Mouse (Mus musculus): Measurements from ENCODE around the gene Pon1.

Gene Pon1

GRCm38 (mm10) chr6:5134986-5135385 lies 58.8 kb downstream of the Pon1 start:
- no peak for DNase-seq (ENCODE audit: low spot score in 2 of 2)

GRCm38 (mm10) chr6:5129364-5130093 lies 64.2 kb downstream of the Pon1 start:
- no peak for DNase-seq (ENCODE audit: low spot score in 2 of 2)

GRCm38 (mm10) chr6:5120229-5120628 lies 73.5 kb downstream of the Pon1 start:
- DNase-seq (ENCODE audit: low spot score in 2 of 2): no peak

GRCm38 (mm10) chr6:5119181-5119910 lies 74.4 kb downstream of the Pon1 start:
- no peak for DNase-seq (ENCODE audit: low spot score in 2 of 2)
